24 mouse cellular contexts compared by ENCODE assay signal in genomic region chr13:115595126-115595671, GRCm38 (mm10).
DNase-seq lines count a peak whose midpoint lies in the region; ATAC-seq and TF ChIP-seq lines count a peak whose summit lies in the region.
"Had no signal": no experiment of that assay in that cellular context is flagged by ENCODE, and none has a peak within 500 bp of the region (broad histone marks: within the 10 kb centered on the region; RNA-seq: fewer than 3 reads in every experiment).

No protein-coding gene starts in this region.

- no peaks in the 10 kb centered on the region for H3K27me3 ChIP-seq in intestine, embryonic 16.5 days (replicated peaks; ENCODE audit: control insufficient read depth, insufficient read depth, low read length)
- H3K27me3 ChIP-seq in intestine, postnatal 0 days (replicated peaks; ENCODE audit: control insufficient read depth, insufficient read depth, low read length), result no peaks in the 10 kb centered on the region
- no peaks in the 10 kb centered on the region for H3K27me3 ChIP-seq in liver, postnatal 0 days (ENCODE audit: insufficient read depth, low read length)
- H3K27me3 ChIP-seq in stomach, embryonic 15.5 days (replicated peaks), result no peaks in the 10 kb centered on the region
- H3K27me3 ChIP-seq: CH12.LX; embryonic facial prominence, embryonic 12.5 days; forebrain, embryonic 13.5 days; forebrain, embryonic 15.5 days; Patski had no signal

- peak; percentile 46; the same call in 1 of the 2 replicates for ATAC-seq in intestine, embryonic 16.5 days
- ATAC-seq in intestine, postnatal 0 days, result no peak
- peak; percentile 15; the same call in 1 of the 2 replicates for ATAC-seq in liver, postnatal 0 days
- ATAC-seq in stomach, embryonic 15.5 days (ENCODE audit: insufficient read depth, low FRiP score, low read depth), result peak; percentile 86
- ATAC-seq: activated CD4-positive, CD25-positive, alpha-beta regulatory T cell, adult 4 months; CD4-positive, CD25-positive, alpha-beta regulatory T cell, adult 4 months; forebrain, embryonic 13.5 days; forebrain, embryonic 15.5 days; Patski had no signal

- no peak overlapping the region for H3K27ac ChIP-seq in intestine, embryonic 16.5 days (ENCODE audit: low read length)
- H3K27ac ChIP-seq in intestine, postnatal 0 days (ENCODE audit: low read depth, low read length), result no peak overlapping the region
- no peak overlapping the region for H3K27ac ChIP-seq in liver, postnatal 0 days (ENCODE audit: low read depth)
- no peak overlapping the region for H3K27ac ChIP-seq in stomach, embryonic 15.5 days
- H3K27ac ChIP-seq: embryonic facial prominence, embryonic 10.5 days; embryonic facial prominence, embryonic 12.5 days; forebrain, embryonic 13.5 days; forebrain, embryonic 15.5 days had no signal

- no peaks in the 10 kb centered on the region for H3K36me3 ChIP-seq in intestine, embryonic 16.5 days (ENCODE audit: control insufficient read depth, insufficient read depth, low read length)
- no peaks in the 10 kb centered on the region for H3K36me3 ChIP-seq in intestine, postnatal 0 days (ENCODE audit: control insufficient read depth, insufficient read depth)
- no peaks in the 10 kb centered on the region for H3K36me3 ChIP-seq in liver, postnatal 0 days (replicated peaks; ENCODE audit: insufficient read depth, low read length)
- no peaks in the 10 kb centered on the region for H3K36me3 ChIP-seq in stomach, embryonic 15.5 days
- H3K36me3 ChIP-seq: embryonic facial prominence, embryonic 10.5 days; embryonic facial prominence, embryonic 12.5 days; forebrain, embryonic 15.5 days; G1E had no signal

- WGBS in intestine, embryonic 16.5 days, result 56% methylated on average over 5 of the region's 5 CpGs
- 36% methylated on average over 5 of the region's 5 CpGs for WGBS in intestine, postnatal 0 days
- 45% methylated on average over 5 of the region's 5 CpGs for WGBS in liver, postnatal 0 days (ENCODE audit: insufficient replicate concordance)
- 62% methylated on average over 5 of the region's 5 CpGs for WGBS in stomach, embryonic 15.5 days

- no peak for TF ChIP-seq EP300 in liver, postnatal 0 days (IDR thresholded peaks at IDR 0.05; ENCODE audit: low read depth)

- no peak overlapping the region for H3K4me2 ChIP-seq in intestine, embryonic 16.5 days (ENCODE audit: low read depth, low read length)
- H3K4me2 ChIP-seq in intestine, postnatal 0 days (replicated peaks; ENCODE audit: low read depth), result no peak overlapping the region
- 0 out of 2 replicates have a peak overlapping the region, but pooled peaks have one; percentile 18 for H3K4me2 ChIP-seq in liver, postnatal 0 days (ENCODE audit: low read depth, low read length)
- no peak overlapping the region for H3K4me2 ChIP-seq in stomach, embryonic 15.5 days
- H3K4me2 ChIP-seq: embryonic facial prominence, embryonic 12.5 days; forebrain, embryonic 13.5 days; forebrain, embryonic 15.5 days had no signal

- no peaks in the 10 kb centered on the region for H3K4me1 ChIP-seq in intestine, embryonic 16.5 days (ENCODE audit: control insufficient read depth, insufficient read depth, low read length)
- H3K4me1 ChIP-seq in intestine, postnatal 0 days (replicated peaks; ENCODE audit: control insufficient read depth, insufficient read depth, low read length), result no peaks in the 10 kb centered on the region
- H3K4me1 ChIP-seq in liver, postnatal 0 days (ENCODE audit: insufficient read depth), result no peaks in the 10 kb centered on the region
- no peaks in the 10 kb centered on the region for H3K4me1 ChIP-seq in stomach, embryonic 15.5 days
- H3K4me1 ChIP-seq: embryonic facial prominence, embryonic 10.5 days; embryonic facial prominence, embryonic 12.5 days; forebrain, embryonic 13.5 days; forebrain, embryonic 15.5 days had no signal

- no peak overlapping the region for H3K4me3 ChIP-seq in intestine, embryonic 16.5 days (ENCODE audit: low read length)
- no peak overlapping the region for H3K4me3 ChIP-seq in intestine, postnatal 0 days (ENCODE audit: low read depth, low read length)
- H3K4me3 ChIP-seq in liver, postnatal 0 days (ENCODE audit: low read depth, low read length), result no peak overlapping the region
- no peak overlapping the region for H3K4me3 ChIP-seq in stomach, embryonic 15.5 days (replicated peaks)
- H3K4me3 ChIP-seq: embryonic facial prominence, embryonic 10.5 days; embryonic facial prominence, embryonic 12.5 days; forebrain, embryonic 13.5 days; forebrain, embryonic 15.5 days had no signal

- no peak for TF ChIP-seq CTCF in intestine, postnatal 0 days (IDR thresholded peaks at IDR 0.05; ENCODE audit: low read depth)
- no peak for TF ChIP-seq CTCF in liver, postnatal 0 days (IDR thresholded peaks at IDR 0.05; ENCODE audit: low read depth)

- H3K9ac ChIP-seq in intestine, embryonic 16.5 days (ENCODE audit: low read depth, low read length), result no peak overlapping the region
- no peak overlapping the region for H3K9ac ChIP-seq in intestine, postnatal 0 days (ENCODE audit: low read depth, low read length)
- no peak overlapping the region for H3K9ac ChIP-seq in liver, postnatal 0 days (replicated peaks)
- no peak overlapping the region for H3K9ac ChIP-seq in stomach, embryonic 15.5 days
- H3K9ac ChIP-seq: embryonic facial prominence, embryonic 12.5 days; forebrain, embryonic 13.5 days; forebrain, embryonic 15.5 days had no signal

- no peaks in the 10 kb centered on the region for H3K9me3 ChIP-seq in intestine, embryonic 16.5 days (ENCODE audit: control insufficient read depth, low read length)
- H3K9me3 ChIP-seq in intestine, postnatal 0 days (ENCODE audit: control insufficient read depth), result no peaks in the 10 kb centered on the region
- no peaks in the 10 kb centered on the region for H3K9me3 ChIP-seq in liver, postnatal 0 days (ENCODE audit: low read length)
- H3K9me3 ChIP-seq in stomach, embryonic 15.5 days, result no peaks in the 10 kb centered on the region
- H3K9me3 ChIP-seq: embryonic facial prominence, embryonic 10.5 days; embryonic facial prominence, embryonic 12.5 days; forebrain, embryonic 13.5 days; forebrain, embryonic 15.5 days had no signal

- DNase-seq in liver, postnatal 0 days, result no peak
- no peak for DNase-seq in liver
- DNase-seq in frontal cortex, postnatal 14 days (ENCODE audit: low spot score in 2 of 2), result no peak
- DNase-seq: adrenal gland, adult 8-10 months; adrenal gland, postnatal 14 days; adrenal gland, postnatal 36 days; B cell, adult 2 months; cerebellum, adult 11-12 months; cerebellum, adult 2 months; cerebellum, adult 9-10 months; cerebellum, postnatal 10 days; cerebellum, postnatal 25 days had no signal
